Mouse (Mus musculus) brain, embryonic 18.5 days (tissue): ENCODE results near the gene Klf13.

Source experiments
- DNase-seq: peaks from one replicate; pipeline ENCODE4 v3.0.0-alpha.2; 2012; ENCODE audit warnings: low read depth, low spot score

Klf13 gene

DNA sequence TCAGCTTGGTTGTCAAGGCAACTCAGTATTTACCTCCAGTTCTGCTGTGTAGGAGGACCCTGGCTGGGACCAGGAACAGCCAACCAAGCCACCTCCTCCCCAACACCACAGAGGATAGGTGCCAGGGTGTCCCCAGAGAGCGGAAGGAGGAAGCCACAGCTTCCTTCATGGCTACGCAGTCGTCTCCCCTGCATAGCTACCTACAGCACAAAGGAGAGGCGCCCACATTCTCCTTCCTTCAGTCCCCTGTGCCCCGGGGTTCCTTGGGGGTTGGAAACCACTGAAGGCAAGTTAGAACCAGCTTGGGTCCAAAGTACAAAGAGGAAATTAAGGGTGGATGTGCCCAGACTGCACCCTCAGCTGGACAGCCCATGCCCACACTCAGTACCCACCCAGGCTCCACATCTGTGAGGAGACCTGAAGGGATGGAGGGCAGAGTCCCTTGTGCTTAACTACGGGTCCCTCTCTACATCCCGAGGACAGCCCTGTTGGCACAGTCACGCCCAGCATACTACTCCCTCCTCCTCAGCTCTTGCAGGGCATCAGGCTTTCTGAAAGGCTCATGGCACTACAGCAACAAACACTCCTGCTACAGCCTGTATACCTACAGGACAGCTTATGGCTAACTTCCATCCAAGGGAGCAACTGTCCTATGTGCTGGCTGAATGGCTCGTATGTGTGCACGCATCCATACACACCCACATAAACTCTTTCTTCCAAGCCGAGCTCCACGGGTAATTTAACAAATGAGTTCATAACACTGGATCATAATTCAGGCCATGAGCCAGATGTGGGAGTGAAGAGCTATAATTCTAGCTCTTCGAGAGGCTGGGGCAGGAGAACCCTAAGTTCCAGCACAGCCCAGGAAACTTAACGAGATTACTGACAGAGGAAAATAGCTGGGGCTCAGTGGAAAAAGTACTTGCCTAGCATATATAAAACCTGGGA is 13.0 kb downstream of the Klf13 start:
- DNase-seq, result no peak

- no peak for DNase-seq
Measured at GRCm38 (mm10) chr7:63924747-63925412, 13.8 kb downstream of the Klf13 start.

DNA sequence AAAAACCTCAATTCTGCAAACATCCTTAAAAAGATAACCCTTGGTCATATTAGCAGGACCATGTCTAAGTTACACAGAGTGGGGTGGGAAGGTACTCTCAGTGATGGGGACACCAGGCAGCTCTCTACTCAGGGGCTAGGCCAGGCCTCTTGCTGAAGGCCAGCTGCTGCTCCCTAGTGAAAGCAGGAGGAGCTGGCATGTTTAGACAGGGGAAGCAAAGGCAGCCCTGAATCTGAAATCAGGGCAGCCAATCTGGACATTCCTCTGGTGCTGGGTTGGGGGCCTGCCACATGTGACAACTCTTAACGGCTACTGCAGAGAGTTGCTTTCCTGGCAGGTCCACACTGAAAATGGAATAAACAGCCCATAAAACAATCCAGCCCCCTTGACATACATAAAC is 14.6 kb downstream of the Klf13 start:
- no peak for DNase-seq

- no peak for DNase-seq
Measured at GRCm38 (mm10) chr7:63922975-63923374, 15.7 kb downstream of the Klf13 start.

- DNase-seq, result no peak
Measured at GRCm38 (mm10) chr7:63922571-63922970, 16.1 kb downstream of the Klf13 start.

- DNase-seq, result no peak
Measured at GRCm38 (mm10) chr7:63921909-63922562, 16.7 kb downstream of the Klf13 start.

DNA sequence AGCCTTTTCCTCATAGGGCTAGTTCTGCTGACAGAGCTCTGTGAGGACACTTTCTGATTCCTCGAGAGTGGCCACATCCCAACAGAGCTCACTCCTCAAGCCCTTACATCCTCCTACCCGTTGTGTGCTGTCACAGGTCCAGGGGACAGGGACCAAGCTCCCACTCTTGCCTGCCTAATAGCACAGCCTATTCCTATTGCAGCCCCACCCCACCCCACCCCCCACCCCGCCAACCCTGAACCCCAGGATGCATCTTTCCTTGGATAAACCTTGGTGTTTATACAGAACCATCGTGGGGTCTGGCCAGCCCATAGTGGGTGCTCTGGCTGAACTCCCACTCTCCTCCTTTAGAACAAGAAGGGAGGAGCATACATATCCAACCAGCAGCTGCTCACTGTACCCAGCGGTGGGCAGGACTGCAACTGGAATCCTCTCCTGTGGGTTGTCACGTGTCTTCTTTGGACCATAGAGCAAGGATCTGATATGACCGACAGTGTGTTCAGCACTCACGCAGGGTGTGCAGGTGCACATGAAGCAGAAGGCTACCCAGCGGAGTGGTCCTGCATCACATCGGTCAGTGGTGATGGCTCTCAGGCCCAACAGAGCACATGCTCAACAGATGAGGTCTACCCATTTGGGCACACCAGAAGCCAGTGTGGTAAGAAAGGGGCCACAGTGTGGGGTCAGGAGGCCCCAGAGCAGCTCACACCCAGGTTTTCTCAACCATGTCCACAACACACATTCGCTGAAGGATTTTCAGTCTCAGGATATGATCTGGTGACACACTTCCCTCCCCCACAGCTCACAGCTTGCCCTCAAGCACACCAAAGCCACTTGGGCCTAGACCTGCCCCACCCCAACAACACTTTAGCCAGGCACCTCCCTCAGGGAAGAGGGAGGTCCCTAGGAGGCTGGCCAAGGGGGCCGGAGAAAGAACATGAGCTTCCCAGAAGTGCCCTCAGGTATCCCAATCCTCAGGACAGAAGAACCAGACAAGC is 19.6 kb downstream of the Klf13 start:
- no peak for DNase-seq

- no peak for DNase-seq
Measured at GRCm38 (mm10) chr7:63917693-63918092, 21.0 kb downstream of the Klf13 start.

DNA sequence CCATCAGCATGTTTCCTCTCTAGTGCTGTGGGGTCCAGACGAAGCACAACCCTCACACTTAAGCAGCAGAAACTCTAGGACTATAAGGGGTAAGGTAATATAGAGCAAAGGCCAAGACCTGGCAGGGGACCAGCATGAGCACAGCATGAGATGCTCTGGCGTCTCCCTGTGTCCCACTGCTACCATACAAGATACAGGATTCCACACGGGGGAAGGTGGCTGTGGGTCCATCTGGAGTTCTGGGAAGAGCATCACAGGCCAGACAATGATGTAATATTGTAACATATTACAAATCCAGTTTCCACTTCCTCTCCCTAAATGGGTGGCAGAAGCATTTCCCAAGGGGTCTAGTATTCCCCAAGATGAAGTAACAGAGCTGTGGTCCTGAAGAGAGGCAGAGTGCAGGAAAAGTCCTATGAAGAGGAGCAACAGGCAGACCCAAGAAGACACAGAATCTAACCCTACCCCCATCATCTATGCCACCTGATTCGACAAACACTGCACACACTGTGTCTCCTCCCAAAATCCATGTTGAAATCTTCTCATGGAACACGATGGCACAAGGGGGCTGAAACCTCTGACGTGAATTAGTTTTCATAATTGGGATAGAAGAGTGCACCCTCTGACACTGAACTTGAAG is 22.3 kb downstream of the Klf13 start, which contains the start of gene E030018B13Rik:
Gene E030018B13Rik, plus strand, starts transcription at position 590 of the 640 bp plus-strand sequence.
- no peak for DNase-seq

DNA sequence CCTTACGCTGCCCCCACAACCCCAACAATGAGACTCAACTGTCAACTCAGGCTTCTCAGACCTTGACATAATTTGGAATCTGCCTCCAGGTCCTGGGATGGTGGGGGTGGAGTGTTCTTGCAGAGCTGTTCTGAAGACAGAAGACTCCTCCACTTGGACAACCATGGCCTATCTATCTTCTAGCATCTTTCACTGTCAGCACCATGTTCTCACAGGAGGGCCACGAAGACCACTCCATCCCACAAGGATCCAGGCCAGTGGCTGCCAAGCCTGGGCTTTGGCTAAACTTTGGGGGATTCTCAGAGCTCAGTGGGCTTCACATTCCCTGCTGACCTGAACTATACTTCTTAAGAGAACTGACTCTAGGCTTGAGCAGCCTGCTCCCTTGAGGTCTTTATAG is 23.8 kb downstream of the Klf13 start:
- no peak for DNase-seq

GRCm38 (mm10) chr7:63913724-63914692 is 24.7 kb downstream of the Klf13 start:
- DNase-seq, result no peak

GRCm38 (mm10) chr7:63912924-63913723 is 25.6 kb downstream of the Klf13 start:
- no peak for DNase-seq

DNA sequence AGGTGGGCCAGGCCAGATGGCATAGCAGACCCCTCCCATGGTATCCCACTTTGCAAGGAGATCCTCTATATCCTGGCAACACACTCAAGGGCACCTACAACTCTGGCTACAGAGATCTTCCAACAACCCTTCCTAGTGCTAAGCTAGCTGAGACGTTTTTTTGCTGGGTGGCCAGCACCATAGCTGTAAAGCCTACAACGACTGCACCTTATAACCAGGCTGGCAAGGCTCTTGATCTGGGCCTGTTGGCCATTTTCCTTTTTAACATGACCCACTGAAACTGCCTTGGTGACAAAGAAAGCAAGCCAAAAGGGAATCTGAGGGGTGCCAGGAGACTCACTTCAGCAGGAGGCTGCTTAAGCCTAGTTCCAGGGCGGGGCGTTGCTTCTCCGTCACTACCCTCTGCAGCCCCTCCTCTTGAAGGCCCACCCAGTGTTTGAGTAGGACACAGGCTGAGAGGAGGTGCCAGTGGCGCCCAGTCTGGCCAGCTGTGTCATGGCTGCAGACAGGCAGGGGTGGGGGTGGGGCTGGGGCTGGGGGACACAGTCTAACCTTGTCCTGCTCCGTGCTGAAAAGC is 26.4 kb downstream of the Klf13 start:
- DNase-seq, result no peak

DNA sequence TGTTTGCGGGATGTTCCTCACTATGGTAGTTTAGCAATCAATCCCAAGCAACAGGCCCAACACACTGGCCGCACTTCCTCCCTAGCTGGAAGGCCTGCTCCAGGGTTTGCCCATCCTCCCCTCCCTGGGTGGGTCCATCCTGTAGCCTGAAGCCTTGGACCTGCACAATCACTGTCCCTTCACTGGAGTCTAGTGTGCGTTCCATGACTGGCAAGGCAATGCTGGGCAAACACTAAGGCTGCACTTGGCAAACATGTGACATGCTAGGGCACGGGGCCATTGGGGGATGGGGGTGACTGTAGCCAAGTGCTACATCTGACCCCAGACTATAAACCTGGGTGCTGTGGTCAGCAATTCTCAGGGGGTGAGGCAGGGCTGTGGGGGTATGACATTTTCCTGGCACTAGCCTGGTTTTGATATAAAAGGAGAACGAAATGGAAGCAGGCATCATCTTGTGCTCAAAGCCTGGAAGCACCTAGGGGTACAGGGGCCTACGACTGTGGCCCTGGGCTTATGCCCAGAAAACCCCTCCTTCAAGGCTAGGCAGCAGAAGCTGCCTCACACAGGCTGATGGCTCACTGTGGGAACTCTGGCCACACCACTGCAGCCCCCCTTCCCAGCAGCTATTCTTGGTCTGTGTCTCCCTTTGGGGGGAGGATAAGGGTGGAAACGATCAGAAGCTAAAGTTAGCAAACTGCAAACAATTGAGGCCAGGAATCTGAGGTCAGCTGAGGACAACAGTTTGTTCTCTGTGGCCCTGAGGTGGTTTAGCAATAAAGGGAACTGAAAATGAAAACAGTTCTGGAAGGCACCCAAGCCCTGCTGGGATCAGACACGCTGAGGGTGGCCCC is 27.1 kb downstream of the Klf13 start:
- no peak for DNase-seq

- DNase-seq, result no peak
Measured at GRCm38 (mm10) chr7:63910912-63911311, 27.8 kb downstream of the Klf13 start.

- no peak for DNase-seq
Measured at GRCm38 (mm10) chr7:63910225-63910624, 28.5 kb downstream of the Klf13 start.
